Mouse (Mus musculus) right cerebral cortex, adult 2 months (tissue): ENCODE measurements around the gene Mthfr.

Source experiments
- DNase-seq, 2 experiments: peaks; one replicate each; pipeline ENCODE4 v3.0.0; 2021 to 2022; ENCODE audit warnings: low spot score in 2 of 2

The Mthfr gene

GRCm38 (mm10) chr4:148038600-148039253, at the start of gene Mthfr, which contains the start of gene Clcn6:
Mthfr (plus strand) TSS chr4:148039077.
Clcn6 (minus strand) TSS chr4:148038821.
- peak; percentile 99 to 100 for DNase-seq

GRCm38 (mm10) chr4:147993571-147994095, 45.2 kb upstream of the Mthfr start:
- DNase-seq: no peak

GRCm38 (mm10) chr4:147995311-147995710, 43.6 kb upstream of the Mthfr start:
- no peak for DNase-seq

- DNase-seq: no peak
Observed at GRCm38 (mm10) chr4:148000202-148000772, 38.6 kb upstream of the Mthfr start, which contains the start of gene Nppa. Nppa (plus strand) TSS chr4:148000722.

- DNase-seq: no peak
Observed at GRCm38 (mm10) chr4:148001013-148001789, 37.7 kb upstream of the Mthfr start.

- DNase-seq: no peak
Observed at GRCm38 (mm10) chr4:148001866-148002265, 37.0 kb upstream of the Mthfr start.

GRCm38 (mm10) chr4:148004361-148004760, 34.5 kb upstream of the Mthfr start:
- DNase-seq: no peak

- DNase-seq: peak; percentile 75 to 77
Observed at GRCm38 (mm10) chr4:148008412-148008811, 30.5 kb upstream of the Mthfr start.

- no peak for DNase-seq
Observed at GRCm38 (mm10) chr4:148009641-148010040, 29.2 kb upstream of the Mthfr start.

- no peak for DNase-seq
Observed at GRCm38 (mm10) chr4:148011332-148011731, 27.5 kb upstream of the Mthfr start.

GRCm38 (mm10) chr4:148012216-148012615, 26.7 kb upstream of the Mthfr start:
- no peak for DNase-seq

GRCm38 (mm10) chr4:148015418-148015817, 23.5 kb upstream of the Mthfr start:
- no peak for DNase-seq

GRCm38 (mm10) chr4:148016981-148017380, 21.9 kb upstream of the Mthfr start:
- DNase-seq: no peak

- no peak for DNase-seq
Observed at GRCm38 (mm10) chr4:148018410-148018809, 20.5 kb upstream of the Mthfr start.

- DNase-seq: no peak
Observed at GRCm38 (mm10) chr4:148024003-148024402, 14.9 kb upstream of the Mthfr start.

- no peak for DNase-seq
Observed at GRCm38 (mm10) chr4:148029297-148029696, 9.6 kb upstream of the Mthfr start.

- no peak for DNase-seq
Observed at GRCm38 (mm10) chr4:148030506-148030905, 8.4 kb upstream of the Mthfr start.

- no peak for DNase-seq
Observed at GRCm38 (mm10) chr4:148033858-148034410, 4.9 kb upstream of the Mthfr start.

- DNase-seq: no peak
Observed at GRCm38 (mm10) chr4:148035440-148035839, 3.4 kb upstream of the Mthfr start.

- DNase-seq: no peak
Observed at GRCm38 (mm10) chr4:148038079-148038599, 738 bp upstream of the Mthfr start.

- peak; percentile 21 to 25 for DNase-seq
Observed at GRCm38 (mm10) chr4:148039254-148040028, 564 bp downstream of the Mthfr start.
